Mouse (Mus musculus): ENCODE measurements around the gene Tbc1d10c. TPM values are rescaled to one million over a fixed set of nuclear protein-coding genes. Genes with fewer than 3 reads are reported as not detected.

Gene Tbc1d10c
- polyA plus RNA-seq, 1 experiment from 2014 or later = 2.3 TPM

DNA sequence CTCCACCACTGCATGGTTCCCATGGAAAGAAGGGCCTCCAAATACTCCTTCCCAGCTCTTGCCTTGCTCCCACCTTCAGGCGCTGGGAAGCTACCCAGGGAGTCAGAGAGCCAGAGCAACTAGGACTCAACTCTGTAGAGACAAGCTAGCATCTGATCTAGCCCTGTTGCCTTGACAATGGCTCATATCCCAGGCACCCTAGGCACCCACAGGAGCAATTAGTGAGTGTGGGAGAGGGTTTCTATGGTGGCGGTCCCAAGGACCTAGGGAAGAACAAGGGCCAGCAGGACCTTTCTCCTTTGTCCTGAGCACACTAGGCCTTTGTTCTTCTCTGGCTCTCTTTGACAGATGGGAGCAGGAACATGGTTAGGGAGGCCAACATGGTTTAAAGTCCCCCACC is 7.4 kb downstream of the Tbc1d10c start:
- Histone ChIP-seq H3K4me1 (replicated peaks; ENCODE audit: control insufficient read depth, insufficient read depth) (no peaks in the 10 kb centered on the region), H3K4me3 (ENCODE audit: low read depth, low read length) (no peak overlapping the region), H3K9me3 (ENCODE audit: control insufficient read depth, low read length) (no peaks in the 10 kb centered on the region), H3K27me3 (ENCODE audit: control insufficient read depth, insufficient read depth, low read length) (no peaks in the 10 kb centered on the region), H3K4me2 (replicated peaks; ENCODE audit: low read depth) (no peak overlapping the region), H3K9ac (ENCODE audit: low read length) (no peak overlapping the region), H3K36me3 (ENCODE audit: control insufficient read depth, insufficient read depth, low read length) (no peaks in the 10 kb centered on the region), H3K27ac (replicated peaks) (no peak overlapping the region)
- 87% methylated on average over 2 of the region's 2 CpGs for WGBS
- DNase-seq (ENCODE audit: low spot score) = no peak
- no peak for ATAC-seq (ENCODE audit: low FRiP score, low TSS enrichment)
- no peak for TF ChIP-seq CTCF (IDR thresholded peaks at IDR 0.05; ENCODE audit: low read depth)
- no peak for TF ChIP-seq EP300 (optimal IDR thresholded peaks at IDR 0.05)

DNA sequence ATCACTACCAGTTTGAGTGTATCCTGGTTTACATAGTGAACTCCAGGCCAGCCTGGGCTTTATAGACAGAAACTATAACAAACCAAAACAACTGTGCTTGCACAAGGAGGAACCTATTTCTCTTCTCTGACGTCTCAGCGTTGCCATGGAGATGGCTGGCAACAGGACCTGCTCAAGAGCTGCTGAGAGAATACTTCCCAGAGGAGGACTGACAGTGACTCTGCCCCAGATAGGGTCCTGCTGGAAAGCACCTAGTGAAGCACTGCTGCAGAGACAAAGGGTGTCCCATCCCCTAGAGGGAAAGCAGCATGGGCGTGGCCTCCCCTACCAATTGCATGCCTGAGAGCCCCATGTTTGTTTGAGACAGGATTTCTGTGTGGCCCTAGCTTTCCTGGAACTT is 9.2 kb downstream of the Tbc1d10c start:
- Histone ChIP-seq H3K27me3 (ENCODE audit: control insufficient read depth, insufficient read depth, low read length) (no peaks in the 10 kb centered on the region), H3K27ac (replicated peaks) (no peak overlapping the region), H3K9me3 (ENCODE audit: control insufficient read depth, low read length) (no peaks in the 10 kb centered on the region), H3K9ac (ENCODE audit: low read length) (no peak overlapping the region), H3K36me3 (ENCODE audit: control insufficient read depth, insufficient read depth, low read length) (no peaks in the 10 kb centered on the region), H3K4me3 (ENCODE audit: low read depth, low read length) (no peak overlapping the region), H3K4me1 (replicated peaks; ENCODE audit: control insufficient read depth, insufficient read depth) (no peaks in the 10 kb centered on the region), H3K4me2 (replicated peaks; ENCODE audit: low read depth) (no peak overlapping the region)
- TF ChIP-seq EP300 (optimal IDR thresholded peaks at IDR 0.05) (no peak), CTCF (IDR thresholded peaks at IDR 0.05; ENCODE audit: low read depth) (no peak)
- DNase-seq (ENCODE audit: low spot score) = peak; percentile 72
- peak; percentile 74 for ATAC-seq (ENCODE audit: low FRiP score, low TSS enrichment)
- 26% methylated on average over 3 of the region's 3 CpGs for WGBS

DNA sequence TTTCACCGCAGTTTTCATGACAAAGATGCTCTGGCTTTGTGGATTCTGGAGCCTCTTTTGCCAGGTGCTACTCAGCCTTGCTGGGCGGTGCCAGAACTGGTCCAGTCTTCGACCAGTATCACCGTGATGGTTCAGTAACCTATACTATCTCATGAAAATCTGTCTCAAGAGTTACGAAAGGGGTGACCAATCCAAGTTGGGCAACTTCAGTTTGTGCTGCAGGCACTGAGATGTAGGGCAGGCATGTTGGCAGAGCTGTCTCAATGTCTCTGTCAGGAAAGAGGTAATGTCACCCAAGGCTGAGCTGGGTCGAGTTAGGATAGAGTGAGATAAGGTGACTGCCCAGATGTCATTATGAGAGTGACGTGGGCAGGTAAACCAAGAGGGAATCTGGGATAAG is 10.7 kb downstream of the Tbc1d10c start:
- H3K4me1 ChIP-seq (replicated peaks; ENCODE audit: control insufficient read depth, insufficient read depth) = peaks cover 2% of the 10 kb centered on the region; the same call in 1 of the 2 replicates
- H3K27me3 ChIP-seq (ENCODE audit: control insufficient read depth, insufficient read depth, low read length) = no peaks in the 10 kb centered on the region
- DNase-seq (ENCODE audit: low spot score) = no peak
- no peak overlapping the region for H3K4me2 ChIP-seq (replicated peaks; ENCODE audit: low read depth)
- no peaks in the 10 kb centered on the region for H3K36me3 ChIP-seq (ENCODE audit: control insufficient read depth, insufficient read depth, low read length)
- TF ChIP-seq CTCF (IDR thresholded peaks at IDR 0.05; ENCODE audit: low read depth) = no peak
- H3K27ac ChIP-seq (replicated peaks) = no peak overlapping the region
- no peaks in the 10 kb centered on the region for H3K9me3 ChIP-seq (ENCODE audit: control insufficient read depth, low read length)
- 86% methylated on average over 7 of the region's 7 CpGs for WGBS
- no peak overlapping the region for H3K9ac ChIP-seq (ENCODE audit: low read length)
- no peak for ATAC-seq (ENCODE audit: low FRiP score, low TSS enrichment)
- no peak overlapping the region for H3K4me3 ChIP-seq (ENCODE audit: low read depth, low read length)

DNA sequence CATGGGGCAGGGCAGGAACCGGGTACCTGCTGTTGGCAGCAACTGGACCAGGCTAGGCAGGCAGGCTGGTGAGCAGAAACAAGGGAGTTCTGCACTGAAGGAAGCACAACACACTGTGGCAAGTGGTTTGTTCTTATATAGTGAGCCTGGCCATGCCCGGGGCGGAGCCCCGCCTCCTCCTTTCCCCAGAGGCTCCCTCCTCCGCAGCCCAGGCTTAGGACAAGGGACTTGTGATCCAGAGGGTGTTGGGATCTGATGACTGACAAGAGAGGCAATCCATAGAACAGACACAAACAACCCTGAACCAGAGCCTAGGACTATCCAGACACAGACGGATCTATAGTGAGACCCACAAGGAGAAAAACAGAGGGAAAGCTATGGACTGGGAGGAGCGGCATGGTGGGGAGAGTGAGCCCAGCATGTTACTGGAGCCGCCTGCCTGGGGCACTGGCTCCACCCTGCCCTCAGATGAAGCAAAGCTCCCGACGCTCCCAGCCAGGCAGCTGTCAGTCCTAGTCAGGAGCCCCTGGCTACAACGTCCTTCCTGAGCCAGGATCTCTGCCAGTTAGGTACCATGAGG is 15.6 kb downstream of the Tbc1d10c start, which contains the start of gene Carns1:
Gene Carns1 (minus strand): TSS at position 112 of the 580 bp plus-strand sequence.
- H3K4me2 ChIP-seq (replicated peaks; ENCODE audit: low read depth) = peak within 1 kb of the TSS; percentile 51

DNA sequence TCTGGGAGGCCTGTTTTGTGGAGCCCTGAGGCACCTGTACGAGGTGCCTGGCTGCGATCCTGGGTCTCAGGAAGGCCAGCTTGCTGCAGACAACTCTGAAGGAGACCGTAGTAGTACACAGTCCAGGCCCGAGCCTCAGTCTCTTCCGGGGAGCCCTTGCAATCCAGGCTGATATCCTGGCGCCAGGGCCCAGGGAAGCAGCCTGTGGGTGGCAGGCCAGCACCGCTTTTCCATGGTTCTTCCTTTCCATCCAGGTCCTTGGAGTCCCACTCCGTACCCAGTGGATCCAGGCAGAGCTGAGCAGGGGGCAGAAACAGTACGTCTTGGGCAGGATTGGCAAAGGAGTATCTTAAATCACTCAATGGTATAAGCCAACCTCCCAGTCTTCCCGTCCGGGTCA is 18.2 kb downstream of the Tbc1d10c start:
- 69% methylated on average over 11 of the region's 11 CpGs for WGBS
- Histone ChIP-seq H3K9me3 (ENCODE audit: control insufficient read depth, low read length) (no peaks in the 10 kb centered on the region), H3K4me3 (ENCODE audit: low read depth, low read length) (no peak overlapping the region), H3K4me2 (replicated peaks; ENCODE audit: low read depth) (no peak overlapping the region), H3K36me3 (ENCODE audit: control insufficient read depth, insufficient read depth, low read length) (no peaks in the 10 kb centered on the region), H3K27ac (replicated peaks) (no peak overlapping the region), H3K4me1 (replicated peaks; ENCODE audit: control insufficient read depth, insufficient read depth) (peaks cover 10% of the 10 kb centered on the region; the same call in 1 of the 2 replicates), H3K9ac (ENCODE audit: low read length) (no peak overlapping the region), H3K27me3 (ENCODE audit: control insufficient read depth, insufficient read depth, low read length) (no peaks in the 10 kb centered on the region)
- TF ChIP-seq EP300 (optimal IDR thresholded peaks at IDR 0.05) = no peak
- TF ChIP-seq CTCF (IDR thresholded peaks at IDR 0.05; ENCODE audit: low read depth) = no peak; the same call in 1 of the 2 replicates
- ATAC-seq (ENCODE audit: low FRiP score, low TSS enrichment) = no peak
- no peak for DNase-seq (ENCODE audit: low spot score)

More for the DNA sequence above, 15.6 kb downstream of the Tbc1d10c start, which contains the start of gene Carns1:
- Histone ChIP-seq H3K4me1 (replicated peaks; ENCODE audit: control insufficient read depth, insufficient read depth) (peaks cover 5% of the 10 kb centered on the region; the same call in 1 of the 2 replicates), H3K4me3 (ENCODE audit: low read depth, low read length) (peak within 1 kb of the TSS; percentile 17; the same call in 1 of the 2 replicates), H3K36me3 (ENCODE audit: control insufficient read depth, insufficient read depth, low read length) (no peaks in the 10 kb centered on the region), H3K27me3 (ENCODE audit: control insufficient read depth, insufficient read depth, low read length) (no peaks in the 10 kb centered on the region), H3K27ac (replicated peaks) (peak within 1 kb of the TSS; percentile 18; the same call in 1 of the 2 replicates), H3K9me3 (ENCODE audit: control insufficient read depth, low read length) (no peaks in the 10 kb centered on the region), H3K9ac (ENCODE audit: low read length) (peak within 1 kb of the TSS; percentile 47)
- WGBS = 8% methylated on average over 11 of the region's 11 CpGs
- ATAC-seq (ENCODE audit: low FRiP score, low TSS enrichment) (peak; percentile 70), DNase-seq (ENCODE audit: low spot score) (peak; percentile 73)
- no peak for TF ChIP-seq CTCF (IDR thresholded peaks at IDR 0.05; ENCODE audit: low read depth)
- no peak for TF ChIP-seq EP300 (optimal IDR thresholded peaks at IDR 0.05)
